9 mouse cellular contexts compared by ENCODE assay signal in genomic region chr12:72821589-72821988, GRCm38 (mm10).
DNase-seq lines count a peak whose midpoint lies in the region; ATAC-seq and TF ChIP-seq lines count a peak whose summit lies in the region.
"Had no signal": no experiment of that assay in that cellular context is flagged by ENCODE, and none has a peak within 500 bp of the region (broad histone marks: within the 10 kb centered on the region; RNA-seq: fewer than 3 reads in every experiment).

No protein-coding gene starts in this region.

- ATAC-seq in liver, embryonic 12.5 days = no peak

- H3K4me2 ChIP-seq in liver, embryonic 12.5 days = peak overlapping the region; percentile 51

- no peak for TF ChIP-seq CTCF in gastrocnemius, adult 2 months (IDR thresholded peaks at IDR 0.05)
- no peak for TF ChIP-seq CTCF in thymus, adult 2 months (IDR thresholded peaks at IDR 0.05; ENCODE audit: borderline replicate concordance, control insufficient read depth, extremely low read depth, insufficient read depth, low read length, poor library complexity)

- 50% methylated on average over 6 of the region's 6 CpGs for WGBS in thymus, adult 2 months
- 33% methylated on average over 6 of the region's 6 CpGs for WGBS in liver, embryonic 12.5 days (ENCODE audit: insufficient replicate concordance)

- no peaks in the 10 kb centered on the region; the same call in 1 of the 2 replicates for H3K27me3 ChIP-seq in thymus, adult 2 months (ENCODE audit: control insufficient read depth, insufficient read depth, low read length)
- H3K27me3 ChIP-seq in liver, embryonic 12.5 days (replicated peaks) = peaks cover 58% of the 10 kb centered on the region

- no peak for TF ChIP-seq POLR2A in thymus, adult 2 months (IDR thresholded peaks at IDR 0.05; ENCODE audit: control insufficient read depth, extremely low read depth, insufficient read depth, low read length, poor library complexity)

- H3K9ac ChIP-seq in liver, embryonic 12.5 days = no peak overlapping the region

- H3K36me3 ChIP-seq in thymus, adult 2 months (ENCODE audit: control insufficient read depth, insufficient read depth, low read length) = no peaks in the 10 kb centered on the region
- H3K36me3 ChIP-seq in liver, embryonic 12.5 days = no peaks in the 10 kb centered on the region

- DNase-seq in gastrocnemius, adult 2 months = no peak
- no peak for DNase-seq in gastrocnemius, adult 8-10 months (ENCODE audit: low spot score in 2 of 2)
- DNase-seq in thymus, adult 2 months = no peak
- no peak for DNase-seq in thymus, postnatal 0 days (ENCODE audit: low spot score)
- no peak for DNase-seq in retina, embryonic 14.5 days (ENCODE audit: low spot score)
- DNase-seq in adrenal gland, adult 2 months = no peak
- no peak for DNase-seq in gastrocnemius, adult 18-20 months (ENCODE audit: low spot score)
- DNase-seq: layer of hippocampus, postnatal 36 days had no signal

- H3K9me3 ChIP-seq in liver, embryonic 12.5 days (replicated peaks) = no peaks in the 10 kb centered on the region

- peaks cover 4% of the 10 kb centered on the region; the same call in 1 of the 2 replicates for H3K4me1 ChIP-seq in thymus, adult 2 months (replicated peaks; ENCODE audit: control insufficient read depth, insufficient read depth, low read length)
- H3K4me1 ChIP-seq in liver, embryonic 12.5 days = no peaks in the 10 kb centered on the region

- H3K27ac ChIP-seq in gastrocnemius, adult 2 months = peak overlapping the region; percentile 65
- H3K27ac ChIP-seq in thymus, adult 2 months (ENCODE audit: control insufficient read depth, insufficient read depth, low read length) = no peak overlapping the region
- H3K27ac ChIP-seq in liver, embryonic 12.5 days = no peak overlapping the region

- peak overlapping the region; percentile 69 for H3K4me3 ChIP-seq in gastrocnemius, adult 2 months
- 0 out of 2 replicates have a peak overlapping the region, but pooled peaks have one; percentile 50 for H3K4me3 ChIP-seq in thymus, adult 2 months (ENCODE audit: control insufficient read depth, insufficient read depth, low read length)
- no peak overlapping the region for H3K4me3 ChIP-seq in liver, embryonic 12.5 days

- intact Hi-C loops in gastrocnemius, adult 2 months (cut with DNase I) = no loop called here
